Mouse (Mus musculus): ENCODE data around the gene Chd6. TPM values are rescaled to one million over a fixed set of nuclear protein-coding genes. Genes with fewer than 3 reads are reported as not detected.

Gene Chd6
- polyA plus RNA-seq, 1 experiment from 2014 or later, result 47.8 TPM

- Histone ChIP-seq H3K4me3 (peak overlapping the region; percentile 99), H3K4me1 (peaks cover 17% of the 10 kb centered on the region), H3K9ac (replicated peaks) (peak overlapping the region; percentile 96), H3K27ac (replicated peaks) (peak overlapping the region; percentile 98), H3K9me3 (no peaks in the 10 kb centered on the region), H3K4me2 (replicated peaks) (peak overlapping the region; percentile 68), H3K27me3 (no peaks in the 10 kb centered on the region), H3K36me3 (no peaks in the 10 kb centered on the region)
- WGBS, result under 1% methylated on average over 61 of the region's 77 CpGs
- peak; percentile 81 for ATAC-seq (ENCODE audit: low FRiP score, low read depth)
Measured at GRCm38 (mm10) chr2:161108085-161108927, 569 bp downstream of the Chd6 start.

- 73% methylated on average over 2 of the region's 2 CpGs for WGBS
- Histone ChIP-seq H3K4me2 (replicated peaks) (peak overlapping the region; percentile 68), H3K36me3 (no peaks in the 10 kb centered on the region), H3K27ac (replicated peaks) (no peak overlapping the region), H3K4me3 (peak overlapping the region; percentile 99), H3K9ac (replicated peaks) (0 out of 2 replicates have a peak overlapping the region, but pooled peaks have one; percentile 96), H3K4me1 (peaks cover 17% of the 10 kb centered on the region), H3K27me3 (no peaks in the 10 kb centered on the region), H3K9me3 (no peaks in the 10 kb centered on the region)
- ATAC-seq (ENCODE audit: low FRiP score, low read depth), result no peak
Measured at GRCm38 (mm10) chr2:161107236-161107635, 1.6 kb downstream of the Chd6 start.

GRCm38 (mm10) chr2:161103769-161104168, 5.1 kb downstream of the Chd6 start:
- no peaks in the 10 kb centered on the region for H3K9me3 ChIP-seq
- no peak overlapping the region for H3K9ac ChIP-seq (replicated peaks)
- no peaks in the 10 kb centered on the region for H3K36me3 ChIP-seq
- H3K4me3 ChIP-seq, result no peak overlapping the region
- 81% methylated on average over 5 of the region's 5 CpGs for WGBS
- no peak overlapping the region for H3K4me2 ChIP-seq (replicated peaks)
- no peak for ATAC-seq (ENCODE audit: low FRiP score, low read depth)
- H3K27me3 ChIP-seq, result no peaks in the 10 kb centered on the region
- peaks cover 12% of the 10 kb centered on the region for H3K4me1 ChIP-seq
- H3K27ac ChIP-seq (replicated peaks), result no peak overlapping the region

GRCm38 (mm10) chr2:161102102-161102501, 6.8 kb downstream of the Chd6 start:
- Histone ChIP-seq H3K4me2 (replicated peaks) (no peak overlapping the region), H3K27me3 (no peaks in the 10 kb centered on the region), H3K9me3 (no peaks in the 10 kb centered on the region), H3K4me1 (peaks cover 5% of the 10 kb centered on the region), H3K36me3 (no peaks in the 10 kb centered on the region), H3K9ac (replicated peaks) (no peak overlapping the region), H3K27ac (replicated peaks) (no peak overlapping the region), H3K4me3 (no peak overlapping the region)
- no peak for ATAC-seq (ENCODE audit: low FRiP score, low read depth)
- 59% methylated on average over 3 of the region's 3 CpGs for WGBS

GRCm38 (mm10) chr2:161097746-161098145, 11.1 kb downstream of the Chd6 start:
- Histone ChIP-seq H3K27me3 (no peaks in the 10 kb centered on the region), H3K4me3 (no peak overlapping the region), H3K4me1 (no peaks in the 10 kb centered on the region), H3K9me3 (no peaks in the 10 kb centered on the region), H3K4me2 (replicated peaks) (no peak overlapping the region), H3K9ac (replicated peaks) (no peak overlapping the region), H3K27ac (replicated peaks) (no peak overlapping the region), H3K36me3 (no peaks in the 10 kb centered on the region; the same call in 1 of the 2 replicates)
- WGBS, result 96% methylated on average over 5 of the region's 5 CpGs
- no peak for ATAC-seq (ENCODE audit: low FRiP score, low read depth)

- H3K9me3 ChIP-seq, result no peaks in the 10 kb centered on the region
- WGBS, result 94% methylated on average over 6 of the region's 6 CpGs
- H3K4me1 ChIP-seq, result peaks cover 6% of the 10 kb centered on the region; the same call in 1 of the 2 replicates
- ATAC-seq (ENCODE audit: low FRiP score, low read depth), result no peak
- H3K27ac ChIP-seq (replicated peaks), result no peak overlapping the region
- no peak overlapping the region for H3K4me3 ChIP-seq
- H3K4me2 ChIP-seq (replicated peaks), result no peak overlapping the region
- H3K9ac ChIP-seq (replicated peaks), result no peak overlapping the region
- H3K36me3 ChIP-seq, result no peaks in the 10 kb centered on the region; the same call in 1 of the 2 replicates
- H3K27me3 ChIP-seq, result no peaks in the 10 kb centered on the region
Measured at GRCm38 (mm10) chr2:161090746-161091405, 18.0 kb downstream of the Chd6 start.

GRCm38 (mm10) chr2:161090200-161090599, 18.7 kb downstream of the Chd6 start:
- no peak overlapping the region for H3K4me3 ChIP-seq
- no peak overlapping the region for H3K4me2 ChIP-seq (replicated peaks)
- WGBS, result 69% methylated on average over 3 of the region's 3 CpGs
- no peak for ATAC-seq (ENCODE audit: low FRiP score, low read depth)
- no peak overlapping the region for H3K27ac ChIP-seq (replicated peaks)
- H3K27me3 ChIP-seq, result no peaks in the 10 kb centered on the region
- no peaks in the 10 kb centered on the region for H3K9me3 ChIP-seq
- H3K9ac ChIP-seq (replicated peaks), result no peak overlapping the region
- H3K4me1 ChIP-seq, result peaks cover 9% of the 10 kb centered on the region; the same call in 1 of the 2 replicates
- no peaks in the 10 kb centered on the region; the same call in 1 of the 2 replicates for H3K36me3 ChIP-seq

GRCm38 (mm10) chr2:161078590-161078989, 30.3 kb downstream of the Chd6 start:
- Histone ChIP-seq H3K27ac (replicated peaks) (no peak overlapping the region), H3K36me3 (peaks cover 4% of the 10 kb centered on the region; the same call in 1 of the 2 replicates), H3K4me2 (replicated peaks) (no peak overlapping the region), H3K4me1 (no peaks in the 10 kb centered on the region), H3K4me3 (no peak overlapping the region), H3K27me3 (no peaks in the 10 kb centered on the region), H3K9me3 (no peaks in the 10 kb centered on the region), H3K9ac (replicated peaks) (no peak overlapping the region)
- ATAC-seq (ENCODE audit: low FRiP score, low read depth), result no peak
- 94% methylated on average over 2 of the region's 2 CpGs for WGBS

GRCm38 (mm10) chr2:161076262-161076661, 32.6 kb downstream of the Chd6 start:
- no peak overlapping the region for H3K4me2 ChIP-seq (replicated peaks)
- H3K4me1 ChIP-seq, result no peaks in the 10 kb centered on the region
- H3K4me3 ChIP-seq, result no peak overlapping the region
- H3K9ac ChIP-seq (replicated peaks), result no peak overlapping the region
- ATAC-seq (ENCODE audit: low FRiP score, low read depth), result no peak
- no peak overlapping the region for H3K27ac ChIP-seq (replicated peaks)
- 91% methylated on average over 4 of the region's 4 CpGs for WGBS
- H3K9me3 ChIP-seq, result no peaks in the 10 kb centered on the region
- H3K27me3 ChIP-seq, result no peaks in the 10 kb centered on the region
- peaks cover 4% of the 10 kb centered on the region; the same call in 1 of the 2 replicates for H3K36me3 ChIP-seq

GRCm38 (mm10) chr2:161075553-161075952, 33.3 kb downstream of the Chd6 start:
- no peak for ATAC-seq (ENCODE audit: low FRiP score, low read depth)
- 90% methylated on average over 5 of the region's 5 CpGs for WGBS
- no peaks in the 10 kb centered on the region for H3K27me3 ChIP-seq
- no peaks in the 10 kb centered on the region for H3K4me1 ChIP-seq
- no peaks in the 10 kb centered on the region for H3K9me3 ChIP-seq
- H3K36me3 ChIP-seq, result peaks cover 4% of the 10 kb centered on the region; the same call in 1 of the 2 replicates
- H3K27ac ChIP-seq (replicated peaks), result no peak overlapping the region
- H3K9ac ChIP-seq (replicated peaks), result no peak overlapping the region
- no peak overlapping the region for H3K4me2 ChIP-seq (replicated peaks)
- no peak overlapping the region for H3K4me3 ChIP-seq

GRCm38 (mm10) chr2:161066097-161066759, 42.6 kb downstream of the Chd6 start:
- no peaks in the 10 kb centered on the region for H3K27me3 ChIP-seq
- 22% methylated on average over 10 of the region's 10 CpGs for WGBS
- no peaks in the 10 kb centered on the region for H3K9me3 ChIP-seq
- H3K4me1 ChIP-seq, result peaks cover 12% of the 10 kb centered on the region
- H3K4me2 ChIP-seq (replicated peaks), result no peak overlapping the region; the same call in 1 of the 2 replicates
- ATAC-seq (ENCODE audit: low FRiP score, low read depth), result 0 out of 2 replicates have a peak, but pooled peaks have one; percentile 38
- 0 out of 2 replicates have a peak overlapping the region, but pooled peaks have one; percentile 43 for H3K27ac ChIP-seq (replicated peaks)
- no peak overlapping the region for H3K4me3 ChIP-seq
- H3K36me3 ChIP-seq, result peaks cover 11% of the 10 kb centered on the region
- no peak overlapping the region for H3K9ac ChIP-seq (replicated peaks)

Measured in midbrain, embryonic 12.5 days (tissue).